Mouse (Mus musculus): ENCODE measurements around the gene Rflnb. TPM values are rescaled to one million over a fixed set of nuclear protein-coding genes. Genes with fewer than 3 reads are reported as not detected.

The Rflnb gene
- total RNA-seq, 1 experiment = 2.9 TPM

- no peaks in the 10 kb centered on the region for H3K36me3 ChIP-seq (ENCODE audit: control insufficient read depth, insufficient read depth, low read length, poor library complexity, severe bottlenecking)
- DNase-seq (ENCODE audit: low read depth, low spot score) = no peak
- no peaks in the 10 kb centered on the region for H3K4me1 ChIP-seq (ENCODE audit: control insufficient read depth in 2 of 2, insufficient read depth in 2 of 2, low read length in 2 of 2, poor library complexity in 1 of 2)
- no peak overlapping the region for H3K9ac ChIP-seq (ENCODE audit: insufficient read depth, low read depth, low read length, poor library complexity, severe bottlenecking)
- in situ Hi-C loops (cut with MboI; ENCODE audit: low sequenced_read_pairs in 2 of 2, unreplicated experiment in 2 of 2) = no loop called here
- H3K27ac ChIP-seq (ENCODE audit: insufficient read depth, low read depth, low read length, poor library complexity, severe bottlenecking) = no peak overlapping the region
- no peaks in the 10 kb centered on the region for H3K9me3 ChIP-seq (ENCODE audit: control insufficient read depth, insufficient read depth, low read depth, low read length)
- H3K4me3 ChIP-seq (ENCODE audit: insufficient read depth in 1 of 2, low read depth in 1 of 2, low read length in 2 of 2, poor library complexity in 1 of 2, severe bottlenecking in 1 of 2) = no peak overlapping the region
- TF ChIP-seq ZC3H11A (IDR thresholded peaks at IDR 0.05; ENCODE audit: borderline replicate concordance, low read depth, low read length) (no peak), ZNF384 (IDR thresholded peaks at IDR 0.05; ENCODE audit: low read depth, low read length) (no peak), CHD2 (IDR thresholded peaks at IDR 0.05; ENCODE audit: low read depth, low read length) (no peak), HCFC1 (IDR thresholded peaks at IDR 0.05; ENCODE audit: borderline replicate concordance, insufficient read depth, low read length) (no peak), MAFK (IDR thresholded peaks at IDR 0.05; ENCODE audit: insufficient read depth, low read depth, low read length) (no peak)
Observed at GRCm38 (mm10) chr11:75992481-75992880, 35.1 kb downstream of the Rflnb start.

GRCm38 (mm10) chr11:75991911-75992310, 35.7 kb downstream of the Rflnb start:
- H3K9me3 ChIP-seq (ENCODE audit: control insufficient read depth, insufficient read depth, low read depth, low read length) = no peaks in the 10 kb centered on the region
- DNase-seq (ENCODE audit: low read depth, low spot score) = no peak
- H3K4me3 ChIP-seq (ENCODE audit: insufficient read depth in 1 of 2, low read depth in 1 of 2, low read length in 2 of 2, poor library complexity in 1 of 2, severe bottlenecking in 1 of 2) = no peak overlapping the region
- no peak overlapping the region for H3K9ac ChIP-seq (ENCODE audit: insufficient read depth, low read depth, low read length, poor library complexity, severe bottlenecking)
- H3K27ac ChIP-seq (ENCODE audit: insufficient read depth, low read depth, low read length, poor library complexity, severe bottlenecking) = no peak overlapping the region
- no peak for TF ChIP-seq CHD2 (IDR thresholded peaks at IDR 0.05; ENCODE audit: low read depth, low read length)
- TF ChIP-seq MAFK (IDR thresholded peaks at IDR 0.05; ENCODE audit: insufficient read depth, low read depth, low read length) = no peak
- no peak for TF ChIP-seq ZC3H11A (IDR thresholded peaks at IDR 0.05; ENCODE audit: borderline replicate concordance, low read depth, low read length)
- TF ChIP-seq ZNF384 (IDR thresholded peaks at IDR 0.05; ENCODE audit: low read depth, low read length) = no peak
- TF ChIP-seq HCFC1 (IDR thresholded peaks at IDR 0.05; ENCODE audit: borderline replicate concordance, insufficient read depth, low read length) = no peak
- no peaks in the 10 kb centered on the region for H3K36me3 ChIP-seq (ENCODE audit: control insufficient read depth, insufficient read depth, low read length, poor library complexity, severe bottlenecking)
- in situ Hi-C loops (cut with MboI; ENCODE audit: low sequenced_read_pairs in 2 of 2, unreplicated experiment in 2 of 2) = no loop called here
- H3K4me1 ChIP-seq (ENCODE audit: control insufficient read depth in 2 of 2, insufficient read depth in 2 of 2, low read length in 2 of 2, poor library complexity in 1 of 2) = no peaks in the 10 kb centered on the region

- Histone ChIP-seq H3K9me3 (ENCODE audit: control insufficient read depth, insufficient read depth, low read depth, low read length) (no peaks in the 10 kb centered on the region), H3K36me3 (ENCODE audit: control insufficient read depth, insufficient read depth, low read length, poor library complexity, severe bottlenecking) (no peaks in the 10 kb centered on the region), H3K9ac (ENCODE audit: insufficient read depth, low read depth, low read length, poor library complexity, severe bottlenecking) (no peak overlapping the region), H3K4me3 (ENCODE audit: insufficient read depth in 1 of 2, low read depth in 1 of 2, low read length in 2 of 2, poor library complexity in 1 of 2, severe bottlenecking in 1 of 2) (no peak overlapping the region), H3K27ac (ENCODE audit: insufficient read depth, low read depth, low read length, poor library complexity, severe bottlenecking) (no peak overlapping the region), H3K4me1 (ENCODE audit: control insufficient read depth in 2 of 2, insufficient read depth in 2 of 2, low read length in 2 of 2, poor library complexity in 1 of 2) (no peaks in the 10 kb centered on the region)
- no peak for DNase-seq (ENCODE audit: low read depth, low spot score)
- in situ Hi-C loops (cut with MboI; ENCODE audit: low sequenced_read_pairs in 2 of 2, unreplicated experiment in 2 of 2) = no loop called here
- TF ChIP-seq HCFC1 (IDR thresholded peaks at IDR 0.05; ENCODE audit: borderline replicate concordance, insufficient read depth, low read length) (no peak), ZC3H11A (IDR thresholded peaks at IDR 0.05; ENCODE audit: borderline replicate concordance, low read depth, low read length) (peak; percentile 12; the same call in 1 of the 2 replicates)
Observed at GRCm38 (mm10) chr11:75990965-75991835, 36.4 kb downstream of the Rflnb start.

GRCm38 (mm10) chr11:75985948-75986347, 41.6 kb downstream of the Rflnb start:
- Histone ChIP-seq H3K4me3 (ENCODE audit: insufficient read depth in 1 of 2, low read depth in 1 of 2, low read length in 2 of 2, poor library complexity in 1 of 2, severe bottlenecking in 1 of 2) (no peak overlapping the region), H3K36me3 (ENCODE audit: control insufficient read depth, insufficient read depth, low read length, poor library complexity, severe bottlenecking) (no peaks in the 10 kb centered on the region), H3K9ac (ENCODE audit: insufficient read depth, low read depth, low read length, poor library complexity, severe bottlenecking) (no peak overlapping the region), H3K9me3 (ENCODE audit: control insufficient read depth, insufficient read depth, low read depth, low read length) (no peaks in the 10 kb centered on the region), H3K4me1 (ENCODE audit: control insufficient read depth in 2 of 2, insufficient read depth in 2 of 2, low read length in 2 of 2, poor library complexity in 1 of 2) (no peaks in the 10 kb centered on the region), H3K27ac (ENCODE audit: insufficient read depth, low read depth, low read length, poor library complexity, severe bottlenecking) (no peak overlapping the region)
- DNase-seq (ENCODE audit: low read depth, low spot score) = no peak
- in situ Hi-C loops (cut with MboI; ENCODE audit: low sequenced_read_pairs in 2 of 2, unreplicated experiment in 2 of 2) = no loop called here
- TF ChIP-seq CHD2 (IDR thresholded peaks at IDR 0.05; ENCODE audit: low read depth, low read length) = no peak
- TF ChIP-seq HCFC1 (IDR thresholded peaks at IDR 0.05; ENCODE audit: borderline replicate concordance, insufficient read depth, low read length) = no peak
- TF ChIP-seq ZNF384 (IDR thresholded peaks at IDR 0.05; ENCODE audit: low read depth, low read length) = no peak
